Mouse (Mus musculus): ENCODE results near the gene Crygs. TPM values are rescaled to one million over a fixed set of nuclear protein-coding genes. Genes with fewer than 3 reads are reported as not detected.
"Not testable (repeated sequence)": the region's sequence is repeated elsewhere in the genome, so short reads cannot be mapped to it uniquely, and the experiment has no call there.

The Crygs gene
- polyA plus RNA-seq, 2 experiments from 2014 or later, result not detected

GRCm38 (mm10) chr16:22782686-22783085 lies 28.7 kb downstream of the Crygs start:
- no peak for ATAC-seq

GRCm38 (mm10) chr16:22779228-22779835 lies 32.0 kb downstream of the Crygs start:
- ATAC-seq, result no peak

GRCm38 (mm10) chr16:22778296-22778695 lies 33.1 kb downstream of the Crygs start:
- not testable (repeated sequence) for ATAC-seq

DNA sequence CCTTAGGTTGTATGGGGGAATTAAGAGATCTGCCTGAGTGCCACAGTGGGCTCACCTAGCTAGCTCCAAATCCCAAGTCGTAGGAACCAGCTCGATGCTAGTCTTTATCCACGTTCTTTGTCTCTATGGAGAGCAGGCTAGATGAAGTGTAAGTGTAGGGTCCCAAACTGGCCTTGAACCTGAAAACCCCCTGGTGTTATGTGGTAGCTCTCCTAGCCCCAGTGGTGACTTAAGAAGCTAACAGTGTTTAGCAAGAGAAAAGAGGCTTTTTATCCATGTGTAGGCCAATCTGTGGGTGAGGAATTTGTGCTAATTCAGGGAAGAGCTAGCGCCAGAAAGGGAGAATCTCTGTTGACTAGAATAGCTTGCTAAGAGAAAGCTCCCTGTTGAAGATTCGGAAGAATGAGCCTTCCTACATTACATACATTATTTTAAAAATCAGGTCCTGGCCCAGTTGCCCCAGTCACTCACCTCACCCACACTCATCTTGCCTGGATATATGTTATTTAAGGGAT lies 35.8 kb downstream of the Crygs start:
- no peak for ATAC-seq

DNA sequence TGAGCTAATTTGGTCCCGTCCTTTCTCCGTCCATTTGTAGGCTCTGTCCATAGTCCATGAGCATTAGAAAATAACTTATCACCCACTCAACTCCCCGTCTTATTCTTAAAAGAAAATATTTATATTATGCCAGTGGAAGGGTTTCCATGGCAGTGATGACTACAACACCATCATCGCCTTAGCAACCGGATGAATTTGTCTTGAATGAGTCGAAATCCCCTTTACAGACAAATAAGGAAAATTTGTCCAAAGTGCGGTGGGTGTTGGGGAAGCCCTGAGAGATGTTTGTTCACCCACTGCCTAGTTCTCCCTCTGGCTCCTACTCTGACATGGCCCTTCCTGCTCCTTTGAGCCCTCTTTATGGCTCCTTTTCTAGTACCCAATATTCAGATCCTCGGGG lies 42.7 kb downstream of the Crygs start:
- no peak for ATAC-seq

DNA sequence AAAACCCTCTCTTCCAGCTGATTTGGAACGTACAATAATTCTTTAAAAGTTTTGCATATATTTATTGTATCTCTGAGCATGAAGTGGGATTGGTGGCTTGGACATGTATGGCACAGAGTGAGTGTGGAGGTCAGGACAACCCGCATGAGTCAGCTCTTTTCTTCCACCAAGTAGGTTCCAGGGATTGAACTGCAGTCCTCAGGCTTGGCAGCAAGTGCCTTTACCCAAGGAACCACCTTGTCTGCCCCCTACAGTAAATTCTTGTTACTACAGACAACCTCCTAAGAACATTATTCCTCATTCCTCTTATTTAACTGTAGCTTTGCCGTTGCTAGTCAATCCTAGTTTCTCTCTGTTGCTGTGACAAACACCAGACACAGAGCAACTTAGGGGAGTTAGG lies 44.0 kb downstream of the Crygs start:
- ATAC-seq, result no peak

- ATAC-seq, result no peak
These were observed 44.6 kb downstream of the Crygs start for GRCm38 (mm10) chr16:22766738-22767211.

- ATAC-seq, result no peak
These were observed 45.8 kb downstream of the Crygs start for GRCm38 (mm10) chr16:22765531-22765930.

Other genes with a start within 250 kb of the Crygs start
- under 1 TPM; 0.46 to 0.57 TPM for gene Dgkg, start 154.4 kb downstream of the Crygs start, polyA plus RNA-seq (2017; shearing (Covaris generic))
- 10 to 100 TPM; 16.5 to 18.6 TPM for gene Tbccd1, start 46.1 kb upstream of the Crygs start, polyA plus RNA-seq (2017; shearing (Covaris generic))
- gene Dnajb11, start 46.3 kb upstream of the Crygs start, polyA plus RNA-seq (2017; shearing (Covaris generic)), result 10 to 100 TPM; 52.9 to 66.2 TPM
- gene Ahsg, start 79.7 kb upstream of the Crygs start, polyA plus RNA-seq (2017; shearing (Covaris generic)), result not detected
- gene Fetub, start 106.8 kb upstream of the Crygs start, polyA plus RNA-seq (2017; shearing (Covaris generic)), result not detected
- gene Hrg, start 139.5 kb upstream of the Crygs start, polyA plus RNA-seq (2017; shearing (Covaris generic)), result not detected
- not detected for gene Kng2, start 217.9 kb upstream of the Crygs start, polyA plus RNA-seq (2017; shearing (Covaris generic))
- under 1 TPM in 1 of 2 experiments, not detected in 1; 0.20 TPM for gene Kng1, start 246.3 kb upstream of the Crygs start, polyA plus RNA-seq (2017; shearing (Covaris generic))

Measured in activated CD4-positive, CD25-positive, alpha-beta regulatory T cell, adult 4 months (primary cell).